Mouse (Mus musculus) heart, adult 2 months (tissue): ENCODE data around the gene Lypla2.

Source experiments
- CTCF ChIP-seq: fragments of 200-600 bp; IDR thresholded peaks from 2 replicates; pipeline ENCODE4 v1.8.1; 2022; ENCODE audit warnings: antibody characterized with exemption, mild to moderate bottlenecking, moderate library complexity
- EP300 ChIP-seq: fragments of 200-500 bp; IDR thresholded peaks from 2 replicates; pipeline ENCODE4 v1.6.1; 2011; ENCODE audit warnings: low read depth, low read length, control low read depth; ENCODE audit not compliant: insufficient read depth
- POLR2A ChIP-seq: fragments of 200-500 bp; IDR thresholded peaks from 2 replicates; pipeline ENCODE4 v1.6.1; 2011; ENCODE audit warnings: mild to moderate bottlenecking, low read depth, low read length, control low read depth; ENCODE audit not compliant: insufficient read depth

GRCm38 (mm10) chr4:135986301-135986942 is 14.0 kb upstream of the Lypla2 start:
- no peak for TF ChIP-seq CTCF
- no peak for TF ChIP-seq EP300
- TF ChIP-seq POLR2A: no peak
